Mouse (Mus musculus) Patski (cell line): ENCODE measurements around the gene Xirp1. TPM values are rescaled to one million over a fixed set of nuclear protein-coding genes. Genes with fewer than 3 reads are reported as not detected.
A peak's percentile ranks its signal among the peaks of the same experiment; 100 is the strongest.

Experiments
- ATAC-seq: fragments of 100-300 bp; one replicate; pipeline ENCODE4 v1.8.0; 2021
- CTCF ChIA-PET: fragments of 350-600 bp; sonication (Branson Sonifier 250); formaldehyde crosslinking; loops from one replicate; lab custom pipeline; 2022; ENCODE audit warnings: inconsistent platforms; lab: Charles Lee
- POLR2A ChIA-PET: fragments of 350-600 bp; sonication (Branson Sonifier 250); formaldehyde crosslinking; loops from one replicate; lab custom pipeline; 2022; ENCODE audit warnings: antibody characterized with exemption, inconsistent platforms; lab: Charles Lee
- DNase-seq: peaks from one replicate; pipeline ENCODE4 v3.0.0-alpha.2; 2011; ENCODE audit warnings: low read depth, low spot score
- H3K27me3 ChIP-seq: fragments of 371-371 bp; one replicate; pipeline ENCODE4 v1.5.1; 2021
- CTCF ChIP-seq: fragments of 100-300 bp; IDR thresholded peaks from one replicate; pipeline ENCODE4 v1.5.1; 2021
- in situ Hi-C: fragments of 300-500 bp; cut with MboI; formaldehyde crosslinking; loops from 3 replicates; pipeline ENCODE4 v1.11.1; 2018; ENCODE audit warnings: low pct_unique_long_range_greater_than_20kb, mixed read lengths
- polyA plus RNA-seq: library from polyadenylated mRNA; unstranded; gene quantifications from one replicate; pipeline ENCODE4 v1.2.3, GENCODE M21; 2021

The Xirp1 gene
- polyA plus RNA-seq, 1 experiment from 2014 or later: 0.04 TPM

DNA sequence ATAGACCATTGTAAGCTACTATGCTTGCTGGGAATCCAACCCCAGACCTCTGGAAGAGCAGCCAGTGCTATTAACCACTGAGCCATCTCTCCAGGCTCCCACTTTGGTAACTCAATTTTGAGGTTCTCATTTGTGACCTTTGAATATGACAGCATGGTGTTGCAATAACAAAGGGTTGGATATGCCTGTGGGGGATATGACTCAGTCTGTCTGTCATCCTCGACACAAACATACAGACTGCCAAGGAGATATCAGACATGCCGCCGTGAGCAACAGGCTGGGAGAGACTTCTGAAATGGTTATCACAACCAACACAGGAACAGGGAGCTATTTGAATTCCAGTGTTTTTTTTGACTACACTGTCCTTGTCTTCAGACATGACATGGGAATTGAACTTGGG, 26.0 kb upstream of the Xirp1 start:
- ChIA-PET POLR2A (interaction anchor here (0.6 kb wide), 1 partner anchor 57 kb away, joined by 4 read pairs; no protein-coding TSS in a partner anchor), CTCF (interaction anchor here (2.7 kb wide), 1 partner anchor 24 kb away, joined by 8 read pairs; no protein-coding TSS in a partner anchor)
- H3K27me3 ChIP-seq: no peaks in the 10 kb centered on the region
- no peak for TF ChIP-seq CTCF
- DNase-seq (peak; percentile 15), ATAC-seq (no peak)
- in situ Hi-C loops: no loop called here

DNA sequence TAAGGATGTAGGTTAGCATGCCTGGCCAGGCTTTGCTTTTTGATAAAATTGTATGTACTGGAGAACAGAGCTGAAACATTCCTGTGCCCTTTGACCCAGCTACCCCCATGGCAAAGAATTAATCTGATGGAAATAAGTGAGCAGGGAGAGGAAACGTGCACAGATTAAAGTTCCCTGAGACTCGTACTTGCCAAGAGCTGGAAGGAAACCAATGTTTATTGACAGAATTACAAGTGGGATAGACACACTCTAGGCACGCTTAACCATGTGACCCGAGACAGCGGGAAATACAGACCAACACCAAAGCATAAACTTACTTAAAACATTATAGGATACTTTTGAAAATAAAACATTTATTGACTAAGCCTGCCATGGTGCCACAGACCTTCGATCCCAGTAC, 25.1 kb upstream of the Xirp1 start:
- ATAC-seq (no peak), DNase-seq (no peak)
- no peak for TF ChIP-seq CTCF
- POLR2A ChIA-PET: no interaction called here
- in situ Hi-C loops: no loop called here
- H3K27me3 ChIP-seq: no peaks in the 10 kb centered on the region
- CTCF ChIA-PET: interaction anchor here (1.0 to 2.7 kb wide), 3 partner anchors 15 to 24 kb away, joined by 3 to 8 read pairs (median 3); no protein-coding TSS in a partner anchor

- DNase-seq (no peak), ATAC-seq (no peak)
- H3K27me3 ChIP-seq: no peaks in the 10 kb centered on the region
- TF ChIP-seq CTCF: no peak
- ChIA-PET POLR2A (no interaction called here), CTCF (interaction anchor here (1.4 kb wide), 1 partner anchor 9 kb away, joined by 3 read pairs; no protein-coding TSS in a partner anchor)
- in situ Hi-C loops: no loop called here
These were observed 19.7 kb upstream of the Xirp1 start for GRCm38 (mm10) chr9:120043115-120043514.

GRCm38 (mm10) chr9:120037414-120037813, 14.0 kb upstream of the Xirp1 start:
- POLR2A ChIA-PET: no interaction called here
- in situ Hi-C loops: no loop called here
- CTCF ChIA-PET: no interaction called here
- ATAC-seq (no peak), DNase-seq (no peak)
- no peak for TF ChIP-seq CTCF
- H3K27me3 ChIP-seq: no peaks in the 10 kb centered on the region

DNA sequence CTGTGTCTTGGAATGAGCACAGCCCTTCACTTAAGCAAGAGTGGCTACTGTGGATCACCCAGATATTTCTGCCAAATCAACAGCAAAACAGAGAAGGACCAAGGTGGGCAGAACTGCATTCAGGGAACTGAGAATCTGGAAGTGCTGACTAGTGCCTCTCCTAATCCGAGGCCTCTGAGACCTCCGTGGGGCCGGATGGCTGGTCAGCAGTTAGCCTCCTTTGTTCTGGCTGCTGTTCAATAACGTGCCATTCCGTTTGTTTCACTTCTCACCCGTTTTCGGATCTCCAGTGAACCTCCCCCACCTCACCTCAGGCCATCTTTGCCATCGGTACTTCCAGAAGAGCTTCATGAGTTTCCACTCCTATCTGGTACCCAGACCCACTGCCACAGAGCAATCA, 11.0 kb upstream of the Xirp1 start:
- DNase-seq (no peak), ATAC-seq (no peak)
- TF ChIP-seq CTCF: no peak
- in situ Hi-C loops: no loop called here
- ChIA-PET CTCF (interaction anchor here (0.8 to 3.4 kb wide), 4 partner anchors 9 to 47 kb away, joined by 3 to 15 read pairs (median 3); no protein-coding TSS in a partner anchor), POLR2A (no interaction called here)
- no peaks in the 10 kb centered on the region for H3K27me3 ChIP-seq

DNA sequence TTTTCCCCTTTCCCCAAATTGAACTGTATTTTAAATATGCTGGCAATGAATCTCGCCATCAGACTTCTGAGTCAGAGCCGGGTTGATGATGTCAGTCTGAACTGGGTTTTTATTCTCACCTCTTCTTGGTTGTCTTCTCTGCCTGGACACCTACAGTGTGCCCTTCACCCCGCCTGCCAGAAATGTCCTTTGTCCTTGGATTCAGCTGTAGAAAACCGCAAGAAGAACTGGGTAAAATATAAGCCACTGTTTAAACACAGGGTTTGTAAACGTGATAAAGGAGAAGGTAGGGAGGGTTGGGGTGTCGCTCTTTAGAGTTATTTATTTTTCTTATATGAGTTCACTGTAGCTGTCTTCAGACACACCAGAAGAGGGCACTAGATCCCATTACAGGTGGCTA, 9.3 kb upstream of the Xirp1 start:
- ATAC-seq (no peak), DNase-seq (no peak)
- in situ Hi-C loops: no loop called here
- ChIA-PET CTCF (interaction anchor here (0.8 to 3.4 kb wide), 4 partner anchors 15 to 44 kb away, joined by 3 to 15 read pairs (median 3); no protein-coding TSS in a partner anchor), POLR2A (no interaction called here)
- TF ChIP-seq CTCF: no peak
- no peaks in the 10 kb centered on the region for H3K27me3 ChIP-seq

DNA sequence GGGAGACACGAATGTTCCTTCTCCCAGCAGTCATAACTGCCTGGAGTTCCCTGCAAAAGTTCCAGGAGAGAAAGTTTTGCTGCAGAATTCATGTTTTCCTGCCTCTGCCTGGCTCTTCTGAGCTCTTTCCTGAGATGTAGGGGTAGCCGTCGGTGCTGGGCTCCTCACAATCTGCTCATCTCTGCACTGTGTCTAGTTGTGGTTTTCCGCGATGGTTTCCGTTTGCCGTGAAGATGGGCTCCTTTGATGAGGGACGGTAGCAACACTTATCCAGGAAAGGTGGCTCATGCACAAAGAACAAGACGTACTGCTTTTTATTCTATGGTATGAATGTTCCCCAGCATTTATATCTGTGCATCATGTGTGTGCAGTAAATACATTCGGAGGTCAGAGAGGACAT, 7.0 kb upstream of the Xirp1 start:
- DNase-seq (no peak), ATAC-seq (no peak)
- CTCF ChIA-PET: interaction anchor here (1.3 to 2.4 kb wide), 2 partner anchors 43 to 69 kb away, joined by 4 to 10 read pairs; no protein-coding TSS in a partner anchor
- POLR2A ChIA-PET: no interaction called here
- H3K27me3 ChIP-seq: no peaks in the 10 kb centered on the region
- no peak for TF ChIP-seq CTCF
- in situ Hi-C loops: no loop called here

- in situ Hi-C loops: loop anchor here (5.0 kb wide), 2 partner anchors 42 to 67 kb away; no protein-coding TSS in a partner anchor
- no peaks in the 10 kb centered on the region for H3K27me3 ChIP-seq
- ChIA-PET POLR2A (no interaction called here), CTCF (interaction anchor here (1.3 to 2.4 kb wide), 2 partner anchors 43 to 69 kb away, joined by 4 to 10 read pairs; no protein-coding TSS in a partner anchor)
- no peak for TF ChIP-seq CTCF
- ATAC-seq: no peak
- DNase-seq: no peak
These were observed 6.5 kb upstream of the Xirp1 start for GRCm38 (mm10) chr9:120029880-120030279.

GRCm38 (mm10) chr9:120027401-120028151, 4.2 kb upstream of the Xirp1 start:
- CTCF ChIA-PET: interaction anchor here (0.7 to 2.0 kb wide), 6 partner anchors 28 to 82 kb away, joined by 3 to 19 read pairs (median 5); partner anchors contain the start of gene Slc25a38
- no peak for DNase-seq

DNA sequence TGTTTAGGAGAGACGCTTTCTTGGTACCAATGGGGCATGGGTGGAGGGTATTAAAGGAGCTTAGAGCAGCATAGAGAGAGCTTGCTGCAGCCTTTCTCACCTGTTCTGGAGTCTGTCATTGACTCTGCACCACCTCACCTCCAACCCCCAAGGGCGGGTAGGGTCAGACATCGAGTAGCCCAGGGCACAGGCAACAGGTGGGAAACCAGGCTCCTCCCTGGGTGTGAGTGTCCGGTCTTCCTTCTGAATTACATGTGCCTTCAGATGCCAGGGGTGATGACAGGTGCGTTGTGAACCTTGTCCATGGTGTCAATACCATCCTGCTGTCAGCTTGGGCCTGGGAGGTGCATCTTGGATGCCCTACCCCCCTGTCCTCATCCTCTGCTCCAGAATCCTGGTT, 1.2 kb upstream of the Xirp1 start:
- no peak for ATAC-seq
- TF ChIP-seq CTCF: no peak
- DNase-seq: no peak
- no peaks in the 10 kb centered on the region for H3K27me3 ChIP-seq
- in situ Hi-C loops: loop anchor here (5.0 kb wide), 2 partner anchors 48 to 73 kb away; no protein-coding TSS in a partner anchor
- POLR2A ChIA-PET: interaction anchor here (0.7 kb wide), 1 partner anchor 188 kb away, joined by 3 read pairs; no protein-coding TSS in a partner anchor
- CTCF ChIA-PET: no interaction called here

More at GRCm38 (mm10) chr9:120027401-120028151, 4.2 kb upstream of the Xirp1 start:
- H3K27me3 ChIP-seq: no peaks in the 10 kb centered on the region
- TF ChIP-seq CTCF: no peak
- in situ Hi-C loops: loop anchor here (5.0 kb wide), 2 partner anchors 45 to 70 kb away; no protein-coding TSS in a partner anchor
- peak; percentile 40 for ATAC-seq
- POLR2A ChIA-PET: interaction anchor here (1.1 kb wide), 1 partner anchor 45 kb away, joined by 3 read pairs; no protein-coding TSS in a partner anchor
